24 mouse cellular contexts compared by ENCODE assay signal in the genomic region with DNA sequence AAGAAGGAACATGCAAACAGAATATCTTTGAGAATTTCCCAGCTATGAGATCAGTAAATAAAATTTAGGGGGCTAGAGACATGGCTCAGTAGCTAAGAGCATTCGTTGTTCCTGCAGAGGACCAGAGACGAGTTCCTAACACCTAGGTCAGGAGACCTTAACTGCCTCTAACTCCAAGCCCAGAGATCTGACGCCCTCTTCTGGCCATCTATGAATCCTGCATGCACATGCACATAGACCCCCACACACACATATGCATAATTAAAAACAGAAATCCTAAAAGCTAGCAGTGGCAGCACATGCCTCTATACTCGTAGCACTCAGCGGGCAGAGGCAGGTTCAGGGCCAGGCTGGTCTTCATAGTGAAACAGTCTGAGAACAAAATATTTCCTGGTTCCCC. TPM values are rescaled to one million over a fixed set of nuclear protein-coding genes. Genes with fewer than 3 reads are reported as not detected.
DNase-seq lines count a peak whose midpoint lies in the region; ATAC-seq and TF ChIP-seq lines count a peak whose summit lies in the region.
"Had no signal": no experiment of that assay in that cellular context is flagged by ENCODE, and none has a peak within 500 bp of the region (broad histone marks: within the 10 kb centered on the region; RNA-seq: fewer than 3 reads in every experiment).

No protein-coding gene starts in this region.

- WGBS in heart, adult 2 months = 87% methylated on average over 5 of the region's 5 CpGs
- WGBS in midbrain, postnatal 0 days = 82% methylated on average over 5 of the region's 5 CpGs
- WGBS in midbrain, embryonic 10.5 days = 80% methylated on average over 5 of the region's 5 CpGs
- WGBS in stomach, embryonic 15.5 days = 82% methylated on average over 5 of the region's 5 CpGs

- H3K4me3 ChIP-seq in heart, adult 2 months = no peak overlapping the region
- no peak overlapping the region for H3K4me3 ChIP-seq in midbrain, postnatal 0 days (ENCODE audit: low read depth, low read length)
- H3K4me3 ChIP-seq in midbrain, embryonic 10.5 days = no peak overlapping the region
- H3K4me3 ChIP-seq in stomach, embryonic 15.5 days (replicated peaks) = no peak overlapping the region
- H3K4me3 ChIP-seq: erythroblast, embryonic 14.5 days; forebrain, embryonic 15.5 days; heart, embryonic 10.5 days; hindbrain, embryonic 13.5 days; megakaryocyte, embryonic 14.5 days; neural tube, embryonic 12.5 days had no signal

- no peaks in the 10 kb centered on the region for H3K27me3 ChIP-seq in heart, adult 2 months (ENCODE audit: control insufficient read depth, insufficient read depth, low read length)
- no peaks in the 10 kb centered on the region for H3K27me3 ChIP-seq in midbrain, postnatal 0 days (ENCODE audit: insufficient read depth, low read length)
- no peaks in the 10 kb centered on the region for H3K27me3 ChIP-seq in midbrain, embryonic 10.5 days (ENCODE audit: low read depth, poor library complexity, severe bottlenecking)
- no peaks in the 10 kb centered on the region for H3K27me3 ChIP-seq in stomach, embryonic 15.5 days (replicated peaks)
- H3K27me3 ChIP-seq: forebrain, embryonic 15.5 days; neural tube, embryonic 12.5 days had no signal

- no peak overlapping the region for H3K4me2 ChIP-seq in midbrain, postnatal 0 days (ENCODE audit: low read depth, low read length, poor library complexity, severe bottlenecking)
- H3K4me2 ChIP-seq in stomach, embryonic 15.5 days = no peak overlapping the region
- H3K4me2 ChIP-seq: forebrain, embryonic 15.5 days; hindbrain, embryonic 13.5 days; neural tube, embryonic 12.5 days had no signal

- no peak overlapping the region for H3K9ac ChIP-seq in heart, adult 2 months (ENCODE audit: low read depth, low read length)
- no peak overlapping the region for H3K9ac ChIP-seq in midbrain, postnatal 0 days (replicated peaks; ENCODE audit: low read length, poor library complexity, severe bottlenecking)
- no peak overlapping the region for H3K9ac ChIP-seq in stomach, embryonic 15.5 days
- H3K9ac ChIP-seq: forebrain, embryonic 15.5 days; hindbrain, embryonic 13.5 days; neural tube, embryonic 12.5 days had no signal

- no peaks in the 10 kb centered on the region for H3K9me3 ChIP-seq in midbrain, postnatal 0 days (ENCODE audit: low read length)
- no peaks in the 10 kb centered on the region for H3K9me3 ChIP-seq in midbrain, embryonic 10.5 days (replicated peaks)
- H3K9me3 ChIP-seq in stomach, embryonic 15.5 days = no peaks in the 10 kb centered on the region
- H3K9me3 ChIP-seq: forebrain, embryonic 15.5 days; heart, embryonic 10.5 days; hindbrain, embryonic 13.5 days; megakaryocyte, embryonic 14.5 days; neural tube, embryonic 12.5 days had no signal

- H3K27ac ChIP-seq in heart, adult 2 months = no peak overlapping the region
- H3K27ac ChIP-seq in midbrain, postnatal 0 days (ENCODE audit: low read depth, low read length) = no peak overlapping the region
- H3K27ac ChIP-seq in midbrain, embryonic 10.5 days (replicated peaks) = no peak overlapping the region
- H3K27ac ChIP-seq in stomach, embryonic 15.5 days = 0 out of 2 replicates have a peak overlapping the region, but pooled peaks have one; percentile 2
- H3K27ac ChIP-seq: forebrain, embryonic 15.5 days; hindbrain, embryonic 13.5 days; neural tube, embryonic 12.5 days had no signal

- TF ChIP-seq EP300 in heart, adult 2 months (IDR thresholded peaks at IDR 0.05; ENCODE audit: insufficient read depth, low read depth, low read length) = no peak

- no peaks in the 10 kb centered on the region for H3K36me3 ChIP-seq in heart, adult 2 months (ENCODE audit: control insufficient read depth, insufficient read depth, low read length)
- no peaks in the 10 kb centered on the region for H3K36me3 ChIP-seq in midbrain, postnatal 0 days (ENCODE audit: insufficient read depth, low read length)
- H3K36me3 ChIP-seq in midbrain, embryonic 10.5 days = no peaks in the 10 kb centered on the region
- H3K36me3 ChIP-seq in stomach, embryonic 15.5 days = no peaks in the 10 kb centered on the region
- H3K36me3 ChIP-seq: forebrain, embryonic 15.5 days; heart, embryonic 10.5 days; hindbrain, embryonic 13.5 days; neural tube, embryonic 12.5 days had no signal

- intact Hi-C loops in heart, adult 2 months (cut with DNase I) = no loop called here

- no peaks in the 10 kb centered on the region for H3K79me2 ChIP-seq in heart, adult 2 months (replicated peaks; ENCODE audit: control insufficient read depth, insufficient read depth, low read length)

- H3K4me1 ChIP-seq in heart, adult 2 months (ENCODE audit: control insufficient read depth, insufficient read depth, low read length) = no peaks in the 10 kb centered on the region
- H3K4me1 ChIP-seq in midbrain, postnatal 0 days (ENCODE audit: insufficient read depth, low read length) = no peaks in the 10 kb centered on the region
- H3K4me1 ChIP-seq in midbrain, embryonic 10.5 days = peaks cover 7% of the 10 kb centered on the region
- peaks cover 7% of the 10 kb centered on the region; the same call in 1 of the 2 replicates for H3K4me1 ChIP-seq in stomach, embryonic 15.5 days
- H3K4me1 ChIP-seq: forebrain, embryonic 15.5 days; hindbrain, embryonic 13.5 days; neural tube, embryonic 12.5 days had no signal

- no peak for TF ChIP-seq POLR2A in heart, adult 2 months (IDR thresholded peaks at IDR 0.05; ENCODE audit: insufficient read depth, low read depth, low read length)

- ATAC-seq in midbrain, postnatal 0 days (ENCODE audit: low FRiP score) = no peak
- ATAC-seq in stomach, embryonic 15.5 days (ENCODE audit: insufficient read depth, low FRiP score, low read depth) = no peak
- ATAC-seq: forebrain, embryonic 15.5 days had no signal

- no peak for DNase-seq in heart, adult 2 months
- DNase-seq in heart, adult 9 months (ENCODE audit: low spot score in 2 of 2) = no peak
- no peak for DNase-seq in midbrain, postnatal 0 days (ENCODE audit: low spot score)
- DNase-seq in midbrain, embryonic 10.5 days (ENCODE audit: low spot score) = no peak
- DNase-seq in ZHBTc4 (ENCODE audit: low read depth, low spot score) = peak; percentile 56
- DNase-seq in frontal cortex, postnatal 25 days (ENCODE audit: low spot score in 2 of 2) = no peak
- no peak for DNase-seq in spleen, adult 12 weeks (ENCODE audit: low spot score)
- DNase-seq: adrenal gland, adult 2 months; cerebellum, adult 18-20 months; gastrocnemius, postnatal 14 days; heart, postnatal 10 days; kidney, adult 8-10 months; right cerebral cortex, postnatal 14 days; thymus, adult 2 months had no signal

- TF ChIP-seq CTCF in heart, adult 2 months (IDR thresholded peaks at IDR 0.05) = peak; percentile 7; the same call in 1 of the 2 replicates
- peak; percentile 20 for TF ChIP-seq CTCF in midbrain, postnatal 0 days (IDR thresholded peaks at IDR 0.05)

RNA-seq across cellular contexts. Expression of a gene that starts 18.2 kb away (rescaled TPM):
- total RNA-seq in heart, adult 2 months (2021) = under 1 TPM in 1 of 2 experiments, not detected in 1; 0.05 TPM
- 0.20 and 0.29 TPM in 2 replicates for polyA plus RNA-seq in heart, adult 2 months (2012; rRNA removed)
- not detected in 2 replicates for total RNA-seq in midbrain, postnatal 0 days (2014; rRNA removed)
- polyA plus RNA-seq in midbrain, postnatal 0 days (2015; fragmentation: Nextera tagmentation; extraction: Ambion mirVana) = 0.09 and 0.29 TPM in 2 replicates
- polyA plus RNA-seq in midbrain, embryonic 10.5 days (2016; fragmentation: Nextera tagmentation; extraction: Ambion mirVana) = 0.12 and 0.21 TPM in 2 replicates
- polyA plus RNA-seq in stomach, embryonic 15.5 days (2015; fragmentation: Nextera tagmentation; extraction: Ambion mirVana) = 17.8 and 24.7 TPM in 2 replicates
- polyA plus RNA-seq: erythroblast, embryonic 14.5 days; hindbrain, embryonic 13.5 days had no signal

RNA-seq across cellular contexts. Expression of a gene that starts 23.3 kb away (rescaled TPM):
- 10 to 100 TPM; 10.2 to 17.8 TPM for total RNA-seq in heart, adult 2 months (2021)
- 21.8 and 32.8 TPM in 2 replicates for polyA plus RNA-seq in heart, adult 2 months (2012; rRNA removed)
- not detected in 2 replicates for total RNA-seq in midbrain, postnatal 0 days (2014; rRNA removed)
- polyA plus RNA-seq in midbrain, postnatal 0 days (2015; fragmentation: Nextera tagmentation; extraction: Ambion mirVana) = 1.3 and 1.5 TPM in 2 replicates
- 1.0 and 1.6 TPM in 2 replicates for polyA plus RNA-seq in midbrain, embryonic 10.5 days (2016; fragmentation: Nextera tagmentation; extraction: Ambion mirVana)
- polyA plus RNA-seq in stomach, embryonic 15.5 days (2015; fragmentation: Nextera tagmentation; extraction: Ambion mirVana) = 3.5 and 5.5 TPM in 2 replicates
- total RNA-seq: left cerebral cortex, postnatal 36 days; liver, adult 2 months had no signal

RNA-seq across cellular contexts. Expression of a gene that starts 35.4 kb away (rescaled TPM):
- not detected for total RNA-seq in heart, adult 2 months (2021)
- polyA plus RNA-seq in heart, adult 2 months (2012; rRNA removed) = 0.29 and 0.35 TPM in 2 replicates
- not detected in 2 replicates for total RNA-seq in midbrain, postnatal 0 days (2014; rRNA removed)
- 0.26 TPM in 1 of 2 replicates, not detected in the other for polyA plus RNA-seq in midbrain, postnatal 0 days (2015; fragmentation: Nextera tagmentation; extraction: Ambion mirVana)
- polyA plus RNA-seq in midbrain, embryonic 10.5 days (2016; fragmentation: Nextera tagmentation; extraction: Ambion mirVana) = 1.00 and 1.3 TPM in 2 replicates
- 40.9 and 43.0 TPM in 2 replicates for polyA plus RNA-seq in stomach, embryonic 15.5 days (2015; fragmentation: Nextera tagmentation; extraction: Ambion mirVana)
- total RNA-seq: adrenal gland, adult 2 months; gastrocnemius, postnatal 14 days; layer of hippocampus, postnatal 25 days; left cerebral cortex, postnatal 36 days had no signal
- polyA plus RNA-seq: adrenal gland, adult 2 months had no signal

RNA-seq across cellular contexts. Expression of a gene that starts 52.6 kb away (rescaled TPM):
- total RNA-seq in heart, adult 2 months (2021) = 10 to 100 TPM; 18.4 to 20.3 TPM
- 19.4 and 20.2 TPM in 2 replicates for polyA plus RNA-seq in heart, adult 2 months (2012; rRNA removed)
- 0.99 and 1.0 TPM in 2 replicates for total RNA-seq in midbrain, postnatal 0 days (2014; rRNA removed)
- 0.51 and 0.81 TPM in 2 replicates for polyA plus RNA-seq in midbrain, postnatal 0 days (2015; fragmentation: Nextera tagmentation; extraction: Ambion mirVana)
- 5.5 and 5.9 TPM in 2 replicates for polyA plus RNA-seq in midbrain, embryonic 10.5 days (2016; fragmentation: Nextera tagmentation; extraction: Ambion mirVana)
- 60.4 and 61.5 TPM in 2 replicates for polyA plus RNA-seq in stomach, embryonic 15.5 days (2015; fragmentation: Nextera tagmentation; extraction: Ambion mirVana)

RNA-seq across cellular contexts. Expression of a gene that starts 56.6 kb away (rescaled TPM):
- 10 to 100 TPM; 16.4 to 18.1 TPM for total RNA-seq in heart, adult 2 months (2021)
- 9.1 and 10.8 TPM in 2 replicates for polyA plus RNA-seq in heart, adult 2 months (2012; rRNA removed)
- 44.3 and 46.4 TPM in 2 replicates for total RNA-seq in midbrain, postnatal 0 days (2014; rRNA removed)
- 43.3 and 54.3 TPM in 2 replicates for polyA plus RNA-seq in midbrain, postnatal 0 days (2015; fragmentation: Nextera tagmentation; extraction: Ambion mirVana)
- 51.9 and 52.1 TPM in 2 replicates for polyA plus RNA-seq in midbrain, embryonic 10.5 days (2016; fragmentation: Nextera tagmentation; extraction: Ambion mirVana)
- polyA plus RNA-seq in stomach, embryonic 15.5 days (2015; fragmentation: Nextera tagmentation; extraction: Ambion mirVana) = 34.6 and 36.4 TPM in 2 replicates

Comparison
In these comparisons a context has a peak if more than half of its experiments do, and no peak if none do; other contexts are left out.
1. RNA of a gene that starts 18.2 kb away (polyA plus RNA-seq): 17.8 to 24.7 TPM in stomach, embryonic 15.5 days; 0.20 to 0.29 TPM in heart, adult 2 months, 0.12 to 0.21 TPM in midbrain, embryonic 10.5 days and 0.09 to 0.29 TPM in midbrain, postnatal 0 days; every median in the first group is over 10 times any median in the second.
2. RNA of a gene that starts 35.4 kb away (polyA plus RNA-seq): 40.9 to 43.0 TPM in stomach, embryonic 15.5 days; 1.00 to 1.3 TPM in midbrain, embryonic 10.5 days, 0.29 to 0.35 TPM in heart, adult 2 months and 0.26 TPM in midbrain, postnatal 0 days; every median in the first group is over 10 times any median in the second.